Mouse (Mus musculus) liver, postnatal 0 days (tissue): ENCODE results near the gene Vps53. TPM values are rescaled to one million over a fixed set of nuclear protein-coding genes. Genes with fewer than 3 reads are reported as not detected.

Experiments used
- ATAC-seq: fragments of 200-750 bp; cut with Nextera tagmentation; 2 replicates; pipeline ENCODE4 v1.8.0; 2017; ENCODE audit warnings: mild to moderate bottlenecking, moderate library complexity
- DNase-seq: peaks from one replicate; pipeline ENCODE4 v3.0.0-alpha.2; 2016
- H3K27ac ChIP-seq: fragments of 300-500 bp; sonication (generic); 2 replicates; pipeline ENCODE4 v1.5.1; 2014; ENCODE audit warnings: antibody characterized with exemption, moderate library complexity, mild to moderate bottlenecking, low read depth
- H3K27me3 ChIP-seq: fragments of 300-500 bp; sonication (generic); 2 replicates; pipeline ENCODE4 v1.6.1; 2014; ENCODE audit warnings: low read length, control low read depth, mixed read lengths; ENCODE audit not compliant: insufficient read depth
- H3K36me3 ChIP-seq: fragments of 300-500 bp; sonication (generic); replicated peaks from 2 replicates; pipeline ENCODE4 v1.6.1; 2014; ENCODE audit warnings: mild to moderate bottlenecking, control low read depth, low read length, moderate library complexity, mixed read lengths; ENCODE audit not compliant: insufficient read depth
- H3K4me1 ChIP-seq: fragments of 300-500 bp; sonication (generic); 2 replicates; pipeline ENCODE4 v1.6.1; 2014; ENCODE audit warnings: antibody characterized with exemption, mild to moderate bottlenecking, control low read depth; ENCODE audit not compliant: insufficient read depth
- H3K4me2 ChIP-seq: fragments of 300-500 bp; sonication (generic); 2 replicates; pipeline ENCODE4 v1.6.1; 2014; ENCODE audit warnings: low read depth, mild to moderate bottlenecking, low read length, moderate library complexity, mixed read lengths
- H3K4me3 ChIP-seq: fragments of 300-500 bp; sonication (generic); 2 replicates; pipeline ENCODE4 v1.5.1; 2014; ENCODE audit warnings: low read depth, low read length
- H3K9ac ChIP-seq: fragments of 300-500 bp; sonication (generic); replicated peaks from 2 replicates; pipeline ENCODE4 v1.6.1; 2014; ENCODE audit warnings: mild to moderate bottlenecking, moderate library complexity
- H3K9me3 ChIP-seq: fragments of 300-500 bp; sonication (generic); 2 replicates; pipeline ENCODE4 v1.6.1; 2016; ENCODE audit warnings: mild to moderate bottlenecking, control low read depth, low read length, mixed read lengths
- CTCF ChIP-seq: sonication (generic); IDR thresholded peaks from 2 replicates; pipeline ENCODE4 v1.5.1; 2016; ENCODE audit warnings: antibody characterized with exemption, low read depth
- EP300 ChIP-seq: IDR thresholded peaks from 2 replicates; pipeline ENCODE4 v1.6.1; 2016; ENCODE audit warnings: antibody characterized with exemption, low read depth, mild to moderate bottlenecking
- WGBS: fragments of 180-500 bp; shearing (Covaris S2); extraction: QIAGEN DNeasy Blood & Tissue Kit; methylation state at CpG from one replicate; pipeline ENCODE4 v1.1.7; 2014; ENCODE audit not compliant: insufficient replicate concordance; 5-methylcytosine and 5-hydroxymethylcytosine counted together
- polyA plus RNA-seq: library from polyadenylated mRNA; unstranded; fragments of >200 nt; fragmentation: Nextera tagmentation; extraction: Ambion mirVana; gene quantifications from 2 replicates; pipeline ENCODE4 v1.2.1, GENCODE M21; 2015

The Vps53 gene
- polyA plus RNA-seq, 1 experiment from 2014 or later: 16.2 TPM

GRCm38 (mm10) chr11:76033836-76034235 lies 145.6 kb downstream of the Vps53 start:
- Histone ChIP-seq H3K27me3 (no peaks in the 10 kb centered on the region), H3K27ac (peak overlapping the region; percentile 74)

GRCm38 (mm10) chr11:76033359-76033758 lies 146.1 kb downstream of the Vps53 start:
- WGBS: 69% methylated on average over 6 of the region's 6 CpGs
- no peaks in the 10 kb centered on the region for H3K9me3 ChIP-seq
- no peaks in the 10 kb centered on the region for H3K27me3 ChIP-seq
- 0 out of 2 replicates have a peak overlapping the region, but pooled peaks have one; percentile 7 for H3K4me2 ChIP-seq
- ATAC-seq (peak; percentile 59; the same call in 1 of the 2 replicates), DNase-seq (peak; percentile 21)
- H3K4me3 ChIP-seq: no peak overlapping the region
- TF ChIP-seq EP300 (no peak), CTCF (no peak)
- peak overlapping the region; percentile 74 for H3K27ac ChIP-seq
- peaks cover 7% of the 10 kb centered on the region for H3K4me1 ChIP-seq
- H3K9ac ChIP-seq: no peak overlapping the region
- no peaks in the 10 kb centered on the region for H3K36me3 ChIP-seq

More at GRCm38 (mm10) chr11:76033836-76034235, 145.6 kb downstream of the Vps53 start:
- H3K4me2 ChIP-seq: 0 out of 2 replicates have a peak overlapping the region, but pooled peaks have one; percentile 7
- no peak overlapping the region for H3K4me3 ChIP-seq
- DNase-seq: peak; percentile 25
- no peak for TF ChIP-seq CTCF
- no peak for TF ChIP-seq EP300
- H3K9me3 ChIP-seq: no peaks in the 10 kb centered on the region
- WGBS: 61% methylated on average over 4 of the region's 4 CpGs
- H3K9ac ChIP-seq: no peak overlapping the region
- no peaks in the 10 kb centered on the region for H3K36me3 ChIP-seq
- peak; percentile 51; the same call in 1 of the 2 replicates for ATAC-seq
- H3K4me1 ChIP-seq: peaks cover 7% of the 10 kb centered on the region

GRCm38 (mm10) chr11:76028072-76028465 lies 151.4 kb downstream of the Vps53 start:
- H3K4me3 ChIP-seq: peak overlapping the region; percentile 63
- H3K36me3 ChIP-seq: no peaks in the 10 kb centered on the region
- peak; percentile 25; the same call in 1 of the 2 replicates for ATAC-seq
- H3K9me3 ChIP-seq: no peaks in the 10 kb centered on the region
- H3K4me2 ChIP-seq: peak overlapping the region; percentile 87
- H3K27me3 ChIP-seq: peaks cover 11% of the 10 kb centered on the region
- H3K9ac ChIP-seq: peak overlapping the region; percentile 74
- H3K4me1 ChIP-seq: peaks cover 21% of the 10 kb centered on the region
- TF ChIP-seq EP300 (no peak), CTCF (no peak)
- peak overlapping the region; percentile 57; the same call in 1 of the 2 replicates for H3K27ac ChIP-seq
- DNase-seq: no peak
- 12% methylated on average over 10 of the region's 14 CpGs for WGBS

GRCm38 (mm10) chr11:76027139-76028071 lies 152.0 kb downstream of the Vps53 start, which contains the start of gene Rflnb:
Gene Rflnb, minus strand, starts transcription at chr11:76027782.
- under 1% methylated on average over 98 of the region's 112 CpGs for WGBS
- H3K36me3 ChIP-seq: no peaks in the 10 kb centered on the region
- H3K27ac ChIP-seq: peak within 1 kb of the TSS; percentile 57
- H3K4me1 ChIP-seq: peaks cover 16% of the 10 kb centered on the region
- TF ChIP-seq CTCF (peak; percentile 52), EP300 (no peak)
- H3K4me3 ChIP-seq: peak within 1 kb of the TSS; percentile 63
- peak within 1 kb of the TSS; percentile 87 for H3K4me2 ChIP-seq
- ATAC-seq: peak; percentile 94
- peak within 1 kb of the TSS; percentile 74 for H3K9ac ChIP-seq
- DNase-seq: peak; percentile 91
- H3K9me3 ChIP-seq: no peaks in the 10 kb centered on the region
- H3K27me3 ChIP-seq: peaks cover 11% of the 10 kb centered on the region

- Histone ChIP-seq H3K27me3 (peaks cover 11% of the 10 kb centered on the region), H3K4me1 (peaks cover 14% of the 10 kb centered on the region), H3K9ac (peak overlapping the region; percentile 74), H3K4me3 (peak overlapping the region; percentile 63), H3K9me3 (no peaks in the 10 kb centered on the region), H3K4me2 (peak overlapping the region; percentile 87), H3K27ac (peak overlapping the region; percentile 51; the same call in 1 of the 2 replicates), H3K36me3 (0 out of 2 replicates have a peak, but pooled peaks cover 3% of the 10 kb centered on the region)
- ATAC-seq (no peak), DNase-seq (no peak)
- WGBS: 13% methylated on average over 11 of the region's 14 CpGs
- TF ChIP-seq CTCF (no peak), EP300 (no peak)
These were observed 152.8 kb downstream of the Vps53 start for GRCm38 (mm10) chr11:76026527-76027138.
